Mouse (Mus musculus) intestine, embryonic 15.5 days (tissue): ENCODE results near the gene Hipk3. TPM values are rescaled to one million over a fixed set of nuclear protein-coding genes. Genes with fewer than 3 reads are reported as not detected.

Source experiments
- ATAC-seq: fragments of 200-750 bp; cut with Nextera tagmentation; 2 replicates; pipeline ENCODE4 v1.8.0; 2017; ENCODE audit warnings: moderate TSS enrichment, moderate library complexity
- H3K27ac ChIP-seq: fragments of 300-500 bp; sonication (generic); 2 replicates; pipeline ENCODE4 v1.5.1; 2015; ENCODE audit warnings: mild to moderate bottlenecking, inconsistent platforms
- H3K27me3 ChIP-seq: fragments of 300-500 bp; sonication (generic); replicated peaks from 2 replicates; pipeline ENCODE4 v1.6.1; 2015; ENCODE audit warnings: inconsistent platforms
- H3K36me3 ChIP-seq: fragments of 300-500 bp; sonication (generic); 2 replicates; pipeline ENCODE4 v1.6.1; 2015; ENCODE audit warnings: inconsistent platforms
- H3K4me1 ChIP-seq: fragments of 300-500 bp; sonication (generic); replicated peaks from 2 replicates; pipeline ENCODE4 v1.6.1; 2015; ENCODE audit warnings: inconsistent platforms
- H3K4me2 ChIP-seq: fragments of 300-500 bp; sonication (generic); replicated peaks from 2 replicates; pipeline ENCODE4 v1.6.1; 2015; ENCODE audit warnings: mild to moderate bottlenecking, inconsistent platforms
- H3K4me3 ChIP-seq: fragments of 300-500 bp; sonication (generic); replicated peaks from 2 replicates; pipeline ENCODE4 v1.5.1; 2015; ENCODE audit warnings: inconsistent platforms
- H3K9ac ChIP-seq: fragments of 300-500 bp; sonication (generic); 2 replicates; pipeline ENCODE4 v1.6.1; 2015; ENCODE audit warnings: inconsistent platforms
- H3K9me3 ChIP-seq: fragments of 300-500 bp; sonication (generic); 2 replicates; pipeline ENCODE4 v1.6.1; 2016; ENCODE audit warnings: inconsistent platforms
- whole genome bisulfite sequencing: fragments of 180-500 bp; shearing (Covaris S2); methylation state at CpG from one replicate; pipeline ENCODE4 v1.1.7; 2015; 5-methylcytosine and 5-hydroxymethylcytosine counted together
- polyA plus RNA-seq: library from polyadenylated mRNA; unstranded; fragments of >200 nt; fragmentation: Nextera tagmentation; extraction: Ambion mirVana; gene quantifications from 2 replicates; pipeline ENCODE4 v1.2.1, GENCODE M21; 2015

Hipk3 gene
- polyA plus RNA-seq, 1 experiment from 2014 or later: 13.7 TPM

DNA sequence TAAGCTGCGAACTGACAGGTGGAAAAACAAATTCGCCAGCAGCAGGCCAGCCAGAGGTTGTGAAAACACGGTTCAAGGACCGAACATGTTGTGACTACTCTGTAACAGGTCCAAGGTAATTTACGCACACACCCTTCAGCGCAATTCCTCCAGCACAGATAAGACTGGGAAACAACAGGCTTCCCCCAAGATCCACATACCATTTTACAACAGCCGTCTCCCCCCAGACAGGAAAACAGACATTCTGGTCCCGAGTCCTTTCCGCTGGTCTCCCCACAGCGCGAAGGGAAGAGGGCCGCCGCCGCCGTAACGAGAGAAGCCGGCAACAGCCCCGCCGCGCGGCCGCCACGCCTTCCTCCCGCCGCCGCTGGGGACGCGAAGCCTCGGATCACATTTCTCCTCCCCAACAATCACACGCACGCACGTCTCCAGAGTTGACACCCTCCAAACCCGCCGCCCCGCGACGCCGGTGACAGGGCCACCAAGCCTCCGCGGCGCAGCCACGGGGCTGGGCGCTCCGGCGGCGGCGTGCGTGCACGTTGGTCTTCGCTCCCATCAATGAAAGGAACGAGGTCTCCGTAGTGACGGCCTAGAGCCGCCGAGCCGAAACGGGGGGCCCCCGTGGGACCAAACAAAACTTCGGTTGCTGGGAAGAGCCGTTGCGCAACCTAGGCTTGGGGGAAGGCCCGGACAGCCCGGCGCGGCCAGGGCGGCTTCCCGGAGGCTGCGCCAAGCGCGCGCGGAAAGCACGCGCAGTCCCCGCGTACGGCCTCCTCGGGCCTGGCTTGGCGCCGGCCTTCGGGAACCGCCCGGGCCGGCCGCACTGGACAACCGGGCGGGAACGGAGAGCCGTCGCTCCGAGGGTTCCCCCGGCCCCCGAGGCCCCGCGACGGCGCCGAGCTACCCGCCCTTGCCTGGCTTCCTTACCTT is 960 bp downstream of the Hipk3 start:
- under 1% methylated on average over 98 of the region's 99 CpGs for WGBS

DNA sequence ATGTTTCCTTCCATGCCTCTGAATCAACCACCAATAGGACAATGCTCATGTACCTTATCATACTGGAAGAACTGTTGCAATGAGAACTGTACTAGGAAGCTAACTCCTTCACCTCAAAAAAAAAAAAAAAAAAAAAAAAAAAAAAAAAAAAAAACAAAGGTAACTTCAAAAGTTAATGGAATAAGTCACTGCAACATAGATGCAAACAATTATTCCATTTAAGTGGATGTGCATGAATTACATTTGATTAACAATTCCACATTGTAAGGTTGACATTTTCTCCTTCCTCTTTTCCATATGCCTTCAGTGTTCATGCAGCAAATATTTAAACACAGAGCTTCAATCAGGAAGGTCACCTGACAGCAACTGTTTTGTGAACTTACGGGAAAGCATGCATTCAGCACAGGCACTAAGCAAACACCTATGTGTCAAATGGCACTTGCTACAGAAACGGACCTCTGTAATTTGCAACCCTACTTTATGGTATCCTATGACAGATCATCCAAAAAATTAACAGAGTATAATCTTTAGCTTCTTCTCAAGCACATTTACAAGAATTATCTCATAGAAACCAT is 2.9 kb downstream of the Hipk3 start:
- peak overlapping the region; percentile 24; the same call in 1 of the 2 replicates for H3K4me2 ChIP-seq
- ATAC-seq: no peak
- no peaks in the 10 kb centered on the region for H3K27me3 ChIP-seq
- H3K9me3 ChIP-seq: no peaks in the 10 kb centered on the region
- no peak overlapping the region for H3K9ac ChIP-seq
- 29% methylated on average over 2 of the region's 2 CpGs for WGBS
- H3K27ac ChIP-seq: no peak overlapping the region
- H3K4me1 ChIP-seq: no peaks in the 10 kb centered on the region; the same call in 1 of the 2 replicates
- H3K36me3 ChIP-seq: no peaks in the 10 kb centered on the region
- H3K4me3 ChIP-seq: no peak overlapping the region

More for the DNA sequence above, 960 bp downstream of the Hipk3 start:
- ATAC-seq: peak; percentile 80
- H3K9ac ChIP-seq: peak overlapping the region; percentile 98
- H3K27me3 ChIP-seq: no peaks in the 10 kb centered on the region
- H3K27ac ChIP-seq: peak overlapping the region; percentile 99
- H3K4me1 ChIP-seq: peaks cover 6% of the 10 kb centered on the region
- no peaks in the 10 kb centered on the region for H3K9me3 ChIP-seq
- peak overlapping the region; percentile 93 for H3K4me3 ChIP-seq
- H3K36me3 ChIP-seq: no peaks in the 10 kb centered on the region
- H3K4me2 ChIP-seq: peak overlapping the region; percentile 76

- Histone ChIP-seq H3K4me1 (no peaks in the 10 kb centered on the region; the same call in 1 of the 2 replicates), H3K27ac (no peak overlapping the region), H3K4me3 (no peak overlapping the region), H3K27me3 (no peaks in the 10 kb centered on the region), H3K36me3 (no peaks in the 10 kb centered on the region), H3K4me2 (no peak overlapping the region), H3K9ac (no peak overlapping the region), H3K9me3 (no peaks in the 10 kb centered on the region)
- no peak for ATAC-seq
- 21% methylated on average over 2 of the region's 2 CpGs for WGBS
Observed at GRCm38 (mm10) chr2:104490761-104491160, 3.5 kb downstream of the Hipk3 start.

GRCm38 (mm10) chr2:104489851-104490250 is 4.4 kb downstream of the Hipk3 start:
- WGBS: 95% methylated on average over 2 of the region's 2 CpGs
- H3K27me3 ChIP-seq: no peaks in the 10 kb centered on the region
- no peak overlapping the region for H3K4me3 ChIP-seq
- no peaks in the 10 kb centered on the region for H3K9me3 ChIP-seq
- no peaks in the 10 kb centered on the region for H3K36me3 ChIP-seq
- H3K27ac ChIP-seq: no peak overlapping the region
- no peak overlapping the region for H3K9ac ChIP-seq
- no peak for ATAC-seq
- no peak overlapping the region for H3K4me2 ChIP-seq
- no peaks in the 10 kb centered on the region; the same call in 1 of the 2 replicates for H3K4me1 ChIP-seq

DNA sequence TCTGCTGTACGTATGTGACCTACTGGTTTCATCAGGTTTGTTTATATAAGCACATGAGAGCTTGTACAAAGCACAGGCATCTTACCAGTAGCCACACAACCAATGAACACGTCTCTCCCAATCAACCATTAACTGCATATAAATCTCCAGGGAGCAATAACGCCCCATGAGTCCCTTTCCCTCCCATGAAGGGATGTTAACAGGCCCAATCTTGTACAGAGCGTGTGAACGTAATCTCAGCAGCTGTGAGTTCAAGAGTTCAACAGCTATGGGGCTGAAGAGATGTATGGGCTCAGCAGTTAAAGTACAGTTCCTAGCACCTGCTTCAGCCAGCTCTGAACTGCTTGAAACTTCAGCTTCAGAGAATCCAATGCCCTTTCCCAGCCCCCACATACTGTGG is 9.8 kb downstream of the Hipk3 start:
- ATAC-seq: peak; percentile 73
- H3K27ac ChIP-seq: no peak overlapping the region
- H3K9me3 ChIP-seq: no peaks in the 10 kb centered on the region
- no peak overlapping the region for H3K4me3 ChIP-seq
- no peak overlapping the region for H3K9ac ChIP-seq
- H3K4me1 ChIP-seq: 0 out of 2 replicates have a peak, but pooled peaks cover 3% of the 10 kb centered on the region
- no peaks in the 10 kb centered on the region for H3K27me3 ChIP-seq
- H3K36me3 ChIP-seq: no peaks in the 10 kb centered on the region
- no peak overlapping the region for H3K4me2 ChIP-seq
- WGBS: 26% methylated on average over 5 of the region's 5 CpGs

DNA sequence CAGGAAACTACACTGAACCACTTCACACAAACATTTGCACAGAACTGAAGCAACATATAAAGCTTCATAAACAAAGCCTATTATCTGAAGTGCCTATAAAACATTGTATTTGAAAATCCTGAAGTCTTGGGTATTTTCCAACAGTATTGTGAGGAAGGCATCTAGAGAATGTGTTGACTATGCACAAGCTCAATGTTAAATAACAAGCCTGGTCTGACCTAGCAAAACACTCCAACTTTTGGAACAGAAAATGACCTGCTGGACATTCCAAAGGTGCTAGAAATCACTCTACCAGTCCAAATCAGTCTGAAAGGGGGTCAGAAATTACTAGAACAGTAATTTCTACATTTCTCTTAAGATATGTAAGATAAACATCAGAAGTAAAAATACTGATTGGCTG is 12.1 kb downstream of the Hipk3 start:
- Histone ChIP-seq H3K4me1 (0 out of 2 replicates have a peak, but pooled peaks cover 3% of the 10 kb centered on the region), H3K4me2 (no peak overlapping the region), H3K9me3 (no peaks in the 10 kb centered on the region), H3K9ac (no peak overlapping the region), H3K27me3 (no peaks in the 10 kb centered on the region), H3K4me3 (no peak overlapping the region), H3K36me3 (no peaks in the 10 kb centered on the region), H3K27ac (no peak overlapping the region)
- ATAC-seq: no peak

DNA sequence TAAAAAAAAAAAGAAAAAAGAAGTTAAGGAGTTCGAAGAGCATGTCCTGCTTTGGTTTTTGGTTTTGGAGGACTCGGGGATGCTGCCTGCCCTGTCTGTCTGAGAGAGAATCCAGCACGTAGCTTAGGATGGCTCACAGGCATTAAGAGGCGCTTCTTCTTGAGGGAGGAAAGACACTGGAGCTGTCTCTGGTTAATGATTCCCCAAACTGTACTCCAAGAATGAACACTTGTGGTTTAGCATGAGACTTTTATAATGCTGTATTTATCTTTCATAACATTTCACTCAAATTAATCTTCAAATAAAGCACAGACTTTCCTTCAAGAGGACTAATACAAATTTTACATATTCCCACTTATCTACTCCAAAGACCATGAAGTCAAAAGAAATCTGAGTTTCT is 15.2 kb downstream of the Hipk3 start:
- Histone ChIP-seq H3K36me3 (no peaks in the 10 kb centered on the region), H3K27me3 (no peaks in the 10 kb centered on the region), H3K4me2 (no peak overlapping the region), H3K27ac (no peak overlapping the region), H3K4me3 (no peak overlapping the region), H3K4me1 (no peaks in the 10 kb centered on the region), H3K9ac (no peak overlapping the region), H3K9me3 (no peaks in the 10 kb centered on the region)
- ATAC-seq: no peak
- 74% methylated on average over 4 of the region's 4 CpGs for WGBS

GRCm38 (mm10) chr2:104477398-104478015 is 16.7 kb downstream of the Hipk3 start:
- 66% methylated on average over 2 of the region's 2 CpGs for WGBS
- Histone ChIP-seq H3K27ac (no peak overlapping the region), H3K27me3 (no peaks in the 10 kb centered on the region), H3K4me2 (no peak overlapping the region), H3K4me1 (no peaks in the 10 kb centered on the region), H3K4me3 (no peak overlapping the region), H3K36me3 (no peaks in the 10 kb centered on the region), H3K9me3 (no peaks in the 10 kb centered on the region), H3K9ac (no peak overlapping the region)
- ATAC-seq: no peak

GRCm38 (mm10) chr2:104472056-104472455 is 22.2 kb downstream of the Hipk3 start:
- H3K4me2 ChIP-seq: no peak overlapping the region
- no peaks in the 10 kb centered on the region for H3K9me3 ChIP-seq
- H3K27me3 ChIP-seq: no peaks in the 10 kb centered on the region
- no peak for ATAC-seq
- no peak overlapping the region for H3K27ac ChIP-seq
- no peak overlapping the region for H3K4me3 ChIP-seq
- no peaks in the 10 kb centered on the region for H3K36me3 ChIP-seq
- H3K9ac ChIP-seq: no peak overlapping the region
- H3K4me1 ChIP-seq: 0 out of 2 replicates have a peak, but pooled peaks cover 5% of the 10 kb centered on the region
- 89% methylated on average over 6 of the region's 6 CpGs for WGBS

DNA sequence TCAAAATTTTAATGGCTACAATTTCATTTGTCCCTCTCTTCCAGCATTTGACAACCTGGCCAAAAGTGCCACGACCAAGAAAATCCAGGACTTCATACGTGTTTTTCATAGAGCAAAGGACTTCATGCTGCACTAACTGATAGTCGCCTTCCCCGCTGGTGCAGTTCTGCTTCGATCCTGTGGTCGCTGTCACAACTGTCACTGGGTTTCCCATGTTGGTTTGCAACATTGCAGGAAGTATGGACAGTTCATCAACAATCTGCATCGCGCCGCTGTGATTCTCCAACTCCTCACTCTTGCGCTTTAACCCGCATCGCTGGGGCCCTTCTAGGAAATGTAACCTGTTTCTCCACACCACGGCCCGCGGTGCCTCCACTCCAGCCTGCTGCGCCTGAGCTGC is 23.1 kb downstream of the Hipk3 start:
- Histone ChIP-seq H3K9me3 (no peaks in the 10 kb centered on the region), H3K4me2 (no peak overlapping the region), H3K9ac (no peak overlapping the region), H3K27me3 (no peaks in the 10 kb centered on the region), H3K4me1 (0 out of 2 replicates have a peak, but pooled peaks cover 5% of the 10 kb centered on the region), H3K4me3 (no peak overlapping the region), H3K36me3 (no peaks in the 10 kb centered on the region), H3K27ac (no peak overlapping the region)
- 93% methylated on average over 16 of the region's 16 CpGs for WGBS
- no peak for ATAC-seq

DNA sequence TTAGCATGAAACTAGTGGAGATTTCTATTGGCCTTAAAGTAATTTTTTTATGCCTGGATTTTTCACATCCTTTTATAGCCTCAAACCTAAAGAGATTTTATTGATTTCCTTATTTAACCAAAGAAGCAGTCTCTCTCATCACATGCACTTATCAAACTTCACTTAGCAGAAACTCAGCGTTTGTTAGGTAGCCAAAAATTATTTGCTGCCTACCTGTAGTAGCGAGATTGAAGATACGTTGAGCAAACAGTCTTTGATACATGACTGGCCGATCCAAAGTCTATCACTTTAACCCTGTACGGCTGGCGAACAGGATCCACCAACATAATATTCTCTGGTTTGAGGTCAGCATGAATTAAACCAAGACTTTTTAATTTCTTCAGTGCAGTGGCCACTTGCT is 23.7 kb downstream of the Hipk3 start:
- ATAC-seq: no peak
- H3K27ac ChIP-seq: no peak overlapping the region
- H3K4me3 ChIP-seq: no peak overlapping the region
- no peak overlapping the region for H3K4me2 ChIP-seq
- H3K9ac ChIP-seq: no peak overlapping the region
- no peaks in the 10 kb centered on the region for H3K36me3 ChIP-seq
- H3K27me3 ChIP-seq: no peaks in the 10 kb centered on the region
- no peaks in the 10 kb centered on the region for H3K9me3 ChIP-seq
- 0 out of 2 replicates have a peak, but pooled peaks cover 5% of the 10 kb centered on the region for H3K4me1 ChIP-seq
- 82% methylated on average over 6 of the region's 6 CpGs for WGBS

DNA sequence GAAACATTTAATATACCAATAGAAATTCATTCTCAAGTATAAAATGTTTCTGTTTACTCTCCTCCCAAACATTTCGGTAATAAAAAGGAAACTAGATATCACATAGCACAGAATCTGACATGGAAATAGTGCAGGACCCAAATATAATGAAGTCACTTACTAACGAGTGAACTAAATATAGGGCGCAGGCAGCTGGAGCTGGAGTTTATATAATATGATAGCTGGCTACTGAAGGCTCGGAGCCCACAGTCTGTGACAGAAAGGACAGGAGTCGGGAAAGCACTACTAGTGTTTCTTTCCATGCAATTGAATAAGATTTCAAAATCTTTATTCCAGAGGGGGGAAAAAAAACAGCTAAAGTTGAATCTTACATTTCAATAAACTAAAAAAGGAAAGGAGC is 25.8 kb downstream of the Hipk3 start:
- ATAC-seq: no peak
- Histone ChIP-seq H3K27me3 (no peaks in the 10 kb centered on the region), H3K4me2 (no peak overlapping the region), H3K4me1 (0 out of 2 replicates have a peak, but pooled peaks cover 5% of the 10 kb centered on the region), H3K27ac (no peak overlapping the region), H3K9ac (no peak overlapping the region), H3K4me3 (no peak overlapping the region), H3K9me3 (no peaks in the 10 kb centered on the region), H3K36me3 (no peaks in the 10 kb centered on the region)
- 50% methylated on average over 5 of the region's 5 CpGs for WGBS
